ENCODE assay signal across 8 mouse cellular contexts in genomic region chr7:25395558-25396521, GRCm38 (mm10). TPM values are rescaled to one million over a fixed set of nuclear protein-coding genes. Genes with fewer than 3 reads are reported as not detected.
A peak's percentile ranks its signal among the peaks of the same experiment; 100 is the strongest.
DNase-seq lines count a peak whose midpoint lies in the region; ATAC-seq and TF ChIP-seq lines count a peak whose summit lies in the region.

No protein-coding gene starts in this region.

- peak overlapping the region; percentile 69 for H3K9ac ChIP-seq in MEL (ENCODE audit: control insufficient read depth, low read depth, low read length, poor library complexity, severe bottlenecking)
- H3K9ac ChIP-seq in forebrain, postnatal 0 days: peak overlapping the region; percentile 64
- H3K9ac ChIP-seq in lung, embryonic 16.5 days (ENCODE audit: low read length): peak overlapping the region; percentile 69

- TF ChIP-seq CTCF in MEL (IDR thresholded peaks at IDR 0.05 in 2 of 3, conservative IDR thresholded peaks at IDR 0.05 in 1 of 3; ENCODE audit: control insufficient read depth in 1 of 3, insufficient read depth in 1 of 3, low read depth in 2 of 3, low read length in 3 of 3, poor library complexity in 1 of 3, severe bottlenecking in 1 of 3): no peak
- no peak for TF ChIP-seq CTCF in cerebellum, adult 2 months (IDR thresholded peaks at IDR 0.05; ENCODE audit: borderline replicate concordance, insufficient read depth, low read depth, low read length)
- no peak for TF ChIP-seq CTCF in forebrain, postnatal 0 days (IDR thresholded peaks at IDR 0.05; ENCODE audit: low read depth)

- peak overlapping the region; percentile 65 for H3K4me2 ChIP-seq in forebrain, postnatal 0 days (ENCODE audit: low read depth)
- peak overlapping the region; percentile 64 for H3K4me2 ChIP-seq in lung, embryonic 16.5 days (ENCODE audit: low read depth, low read length)

- TF ChIP-seq EP300 in MEL (IDR thresholded peaks at IDR 0.05; ENCODE audit: low read depth in 1 of 2, low read length in 2 of 2): peak in 1 of 2 experiments; percentile 11; a peak in 1 of 4 replicates

- peak overlapping the region; percentile 57 for H3K27ac ChIP-seq in MEL (ENCODE audit: control insufficient read depth, low read depth, low read length)
- peak overlapping the region; percentile 59; the same call in 1 of the 2 replicates for H3K27ac ChIP-seq in cerebellum, adult 2 months (ENCODE audit: insufficient read depth, low read length)
- H3K27ac ChIP-seq in forebrain, postnatal 0 days (ENCODE audit: low read depth, low read length): peak overlapping the region; percentile 81
- H3K27ac ChIP-seq in lung, embryonic 16.5 days (ENCODE audit: low read length): peak overlapping the region; percentile 52

- TF ChIP-seq RAD21 in MEL (IDR thresholded peaks at IDR 0.05; ENCODE audit: low read depth, low read length): no peak

- no peaks in the 10 kb centered on the region; the same call in 1 of the 2 replicates for H3K79me2 ChIP-seq in MEL (ENCODE audit: control insufficient read depth, insufficient read depth, low read length, poor library complexity)

- WGBS in cerebellum, adult 2 months: 1% methylated on average over 50 of the region's 52 CpGs
- 6% methylated on average over 44 of the region's 52 CpGs for WGBS in forebrain, postnatal 0 days
- WGBS in lung, embryonic 16.5 days: 6% methylated on average over 51 of the region's 52 CpGs

- DNase-seq in MEL (ENCODE audit: low read depth, low spot score): peak; percentile 97
- peak; percentile 95 to 96 for DNase-seq in cerebellum, adult 2 months
- DNase-seq in forebrain, postnatal 0 days: peak; percentile 97
- DNase-seq in layer of hippocampus, adult 9-10 months (ENCODE audit: low spot score): peak; percentile 94
- DNase-seq in ovary, postnatal 10 days (ENCODE audit: low spot score): peak; percentile 88
- DNase-seq in thymus, postnatal 10 days (ENCODE audit: low spot score in 2 of 2): peak; percentile 89 to 92

- peaks cover 0 to 10% of the 10 kb centered on the region in 2 experiments; a peak in 2 of 4 replicates for H3K36me3 ChIP-seq in MEL (ENCODE audit: control insufficient read depth in 1 of 2, insufficient read depth in 2 of 2, low read length in 2 of 2)
- H3K36me3 ChIP-seq in forebrain, postnatal 0 days (ENCODE audit: insufficient read depth): no peaks in the 10 kb centered on the region
- H3K36me3 ChIP-seq in lung, embryonic 16.5 days (ENCODE audit: control insufficient read depth, insufficient read depth, low read length): no peaks in the 10 kb centered on the region

- TF ChIP-seq POLR2A in MEL (IDR thresholded peaks at IDR 0.05; ENCODE audit: control insufficient read depth in 1 of 2, insufficient read depth in 1 of 2, low read depth in 1 of 2, low read length in 2 of 2, poor library complexity in 1 of 2): peak; percentile 11 to 40; a peak in 1 of 4 replicates
- no peak for TF ChIP-seq POLR2A in cerebellum, adult 2 months (IDR thresholded peaks at IDR 0.05; ENCODE audit: borderline replicate concordance, insufficient read depth, low read length)

- no peaks in the 10 kb centered on the region for H3K9me3 ChIP-seq in MEL (replicated peaks; ENCODE audit: insufficient read depth, low read length)
- no peaks in the 10 kb centered on the region for H3K9me3 ChIP-seq in forebrain, postnatal 0 days (ENCODE audit: low read length)
- no peaks in the 10 kb centered on the region for H3K9me3 ChIP-seq in lung, embryonic 16.5 days (ENCODE audit: control insufficient read depth, low read length)

- H3K4me1 ChIP-seq in MEL (ENCODE audit: control insufficient read depth in 1 of 2, insufficient read depth in 2 of 2, low read length in 2 of 2): peaks cover 3 to 15% of the 10 kb centered on the region in 2 experiments; a peak in 3 of 4 replicates
- H3K4me1 ChIP-seq in cerebellum, adult 2 months (ENCODE audit: control insufficient read depth, insufficient read depth, low read length): peaks cover 17% of the 10 kb centered on the region
- H3K4me1 ChIP-seq in forebrain, postnatal 0 days (ENCODE audit: insufficient read depth): peaks cover 22% of the 10 kb centered on the region
- H3K4me1 ChIP-seq in lung, embryonic 16.5 days (replicated peaks; ENCODE audit: control insufficient read depth, insufficient read depth, low read length): peaks cover 20% of the 10 kb centered on the region

- peak overlapping the region; percentile 63 to 93 for H3K4me3 ChIP-seq in MEL (ENCODE audit: control insufficient read depth in 1 of 2, insufficient read depth in 1 of 2, low read depth in 2 of 2, low read length in 2 of 2)
- H3K4me3 ChIP-seq in cerebellum, adult 2 months (replicated peaks; ENCODE audit: insufficient read depth, low read depth, low read length): peak overlapping the region; percentile 94
- peak overlapping the region; percentile 65 for H3K4me3 ChIP-seq in forebrain, postnatal 0 days (ENCODE audit: low read depth, low read length)
- H3K4me3 ChIP-seq in lung, embryonic 16.5 days (ENCODE audit: low read length): peak overlapping the region; percentile 62

- no peaks in the 10 kb centered on the region for H3K27me3 ChIP-seq in MEL (ENCODE audit: control insufficient read depth in 1 of 2, insufficient read depth in 2 of 2, low read length in 2 of 2)
- no peaks in the 10 kb centered on the region for H3K27me3 ChIP-seq in cerebellum, adult 2 months (ENCODE audit: control insufficient read depth, insufficient read depth, low read length)
- no peaks in the 10 kb centered on the region for H3K27me3 ChIP-seq in forebrain, postnatal 0 days (ENCODE audit: insufficient read depth, low read length)
- no peaks in the 10 kb centered on the region for H3K27me3 ChIP-seq in lung, embryonic 16.5 days (ENCODE audit: control insufficient read depth, insufficient read depth, low read depth, low read length)

- ATAC-seq in forebrain, postnatal 0 days: peak; percentile 99
- ATAC-seq in hematopoietic stem cell, adult 5-6 weeks (replicated peaks in 1 of 2; ENCODE audit: insufficient read depth in 1 of 2, low FRiP score in 2 of 2, low TSS enrichment in 1 of 2, low read depth in 1 of 2, poor library complexity in 2 of 2, severe bottlenecking in 2 of 2): peak; percentile 91 to 93
- peak; percentile 98 for ATAC-seq in lung, embryonic 16.5 days (ENCODE audit: low read depth)

TF ChIP-seq in MEL, 35 proteins besides CTCF, POLR2A, EP300 and RAD21 (continues in another document):
- peak; percentile 94 for TF ChIP-seq USF1 (IDR thresholded peaks at IDR 0.05; ENCODE audit: low read depth, low read length)
- peak; percentile 63 for TF ChIP-seq ELF1 (IDR thresholded peaks at IDR 0.05; ENCODE audit: low read depth, low read length)
- peak; percentile 58 for TF ChIP-seq ETS1 (IDR thresholded peaks at IDR 0.05; ENCODE audit: low read depth, low read length)
- peak; percentile 86 for TF ChIP-seq MXI1 (IDR thresholded peaks at IDR 0.05; ENCODE audit: low read depth, low read length)
- TF ChIP-seq POLR2AphosphoS5 (IDR thresholded peaks at IDR 0.05; ENCODE audit: borderline replicate concordance, low read depth, low read length): no peak
- TF ChIP-seq RCOR1 (IDR thresholded peaks at IDR 0.05; ENCODE audit: low read depth, low read length): no peak
- TF ChIP-seq USF2 (IDR thresholded peaks at IDR 0.05; ENCODE audit: borderline replicate concordance in 1 of 2, insufficient read depth in 1 of 2, low read depth in 1 of 2, low read length in 2 of 2): peak in 1 of 2 experiments; percentile 73; a peak in 2 of 4 replicates
- TF ChIP-seq MAX (IDR thresholded peaks at IDR 0.05; ENCODE audit: low read length): peak; percentile 97
- peak; percentile 48; the same call in 1 of the 2 replicates for TF ChIP-seq MAZ (IDR thresholded peaks at IDR 0.05; ENCODE audit: low read depth, low read length)
- TF ChIP-seq SMC3 (IDR thresholded peaks at IDR 0.05; ENCODE audit: low read depth, low read length): no peak
- TF ChIP-seq CHD1 (IDR thresholded peaks at IDR 0.05; ENCODE audit: low read depth, low read length): no peak
- no peak for TF ChIP-seq JUND (IDR thresholded peaks at IDR 0.05; ENCODE audit: low read depth, low read length)
- peak; percentile 92; the same call in 1 of the 2 replicates for TF ChIP-seq SIN3A (IDR thresholded peaks at IDR 0.05; ENCODE audit: low read length)
- peak; percentile 28; the same call in 1 of the 2 replicates for TF ChIP-seq NELFE (IDR thresholded peaks at IDR 0.05; ENCODE audit: low read depth, low read length)
- TF ChIP-seq GATA1 (IDR thresholded peaks at IDR 0.05; ENCODE audit: low read depth, low read length): no peak
- TF ChIP-seq GABPA (IDR thresholded peaks at IDR 0.05; ENCODE audit: low read depth, low read length): no peak
- TF ChIP-seq KAT2A (conservative IDR thresholded peaks at IDR 0.05; ENCODE audit: low read depth, low read length): no peak

RNA-seq across cellular contexts. Expression of gene Lipe, which starts 2.7 kb away (rescaled TPM):
- 4.1 and 4.5 TPM in 2 replicates for total RNA-seq in MEL (2012; rRNA removed)
- 10 to 100 TPM in 1 of 2 experiments, not detected in 1; 15.4 TPM for polyA plus RNA-seq in MEL (2012; ENCODE audit: insufficient read depth in 1 of 2, insufficient read length in 2 of 2, low read depth in 1 of 2, low replicate concordance in 2 of 2, missing spikeins in 1 of 2)
- 12.1 and 12.3 TPM in 2 replicates for polyA plus RNA-seq in cerebellum, adult 2 months (2012; rRNA removed)
- total RNA-seq in forebrain, postnatal 0 days (2014; rRNA removed): 8.8 and 14.8 TPM in 2 replicates
- 6.7 and 8.0 TPM in 2 replicates for polyA plus RNA-seq in forebrain, postnatal 0 days (2015; fragmentation: Nextera tagmentation; extraction: Ambion mirVana)
- 13.6 and 18.7 TPM in 2 replicates for total RNA-seq in hematopoietic stem cell, adult 5-6 weeks (2017)
- polyA plus RNA-seq in lung, embryonic 16.5 days (2015; fragmentation: Nextera tagmentation; extraction: Ambion mirVana): 9.4 and 11.4 TPM in 2 replicates

RNA-seq across cellular contexts. Expression of gene Cxcl17, which starts 16.8 kb away (rescaled TPM):
- total RNA-seq in MEL (2012; rRNA removed): not detected in 2 replicates
- not detected for polyA plus RNA-seq in MEL (2012; ENCODE audit: insufficient read depth in 1 of 2, insufficient read length in 2 of 2, low read depth in 1 of 2, low replicate concordance in 2 of 2, missing spikeins in 1 of 2)
- not detected in 2 replicates for polyA plus RNA-seq in cerebellum, adult 2 months (2012; rRNA removed)
- not detected in 2 replicates for total RNA-seq in forebrain, postnatal 0 days (2014; rRNA removed)
- polyA plus RNA-seq in forebrain, postnatal 0 days (2015; fragmentation: Nextera tagmentation; extraction: Ambion mirVana): 0.35 TPM in 1 of 2 replicates, not detected in the other
- not detected in 2 replicates for total RNA-seq in hematopoietic stem cell, adult 5-6 weeks (2017)
- polyA plus RNA-seq in lung, embryonic 16.5 days (2015; fragmentation: Nextera tagmentation; extraction: Ambion mirVana): 0.49 TPM in 1 of 2 replicates, not detected in the other

RNA-seq across cellular contexts. Expression of gene Cnfn, which starts 26.3 kb away (rescaled TPM):
- not detected in 2 replicates for total RNA-seq in MEL (2012; rRNA removed)
- not detected for polyA plus RNA-seq in MEL (2012; ENCODE audit: insufficient read depth in 1 of 2, insufficient read length in 2 of 2, low read depth in 1 of 2, low replicate concordance in 2 of 2, missing spikeins in 1 of 2)
- polyA plus RNA-seq in cerebellum, adult 2 months (2012; rRNA removed): 0.59 TPM in 1 of 2 replicates, not detected in the other
- total RNA-seq in forebrain, postnatal 0 days (2014; rRNA removed): not detected in 2 replicates
- polyA plus RNA-seq in forebrain, postnatal 0 days (2015; fragmentation: Nextera tagmentation; extraction: Ambion mirVana): not detected in 2 replicates
- not detected in 2 replicates for total RNA-seq in hematopoietic stem cell, adult 5-6 weeks (2017)
- 0.33 and 2.9 TPM in 2 replicates for polyA plus RNA-seq in lung, embryonic 16.5 days (2015; fragmentation: Nextera tagmentation; extraction: Ambion mirVana)

Comparison
In these comparisons a context has a peak if more than half of its experiments do, and no peak if none do; other contexts are left out.
1. Peak in every context shown above with its lines: DNase-seq, ATAC-seq, H3K4me3 ChIP-seq and H3K27ac ChIP-seq.